Mouse (Mus musculus) granulocyte monocyte progenitor cell, adult 5-6 weeks (primary cell): ENCODE results near the gene Tomm40. TPM values are rescaled to one million over a fixed set of nuclear protein-coding genes. Genes with fewer than 3 reads are reported as not detected.

Source experiments
- ATAC-seq: replicated peaks from 2 replicates; pipeline ENCODE4 v1.8.0; 2016; ENCODE audit warnings: mild to moderate bottlenecking, moderate TSS enrichment, inconsistent platforms; ENCODE audit not compliant: poor library complexity, severe bottlenecking
- total RNA-seq, 2 experiments: library from RNA; stranded (forward) in 1 of 2; stranded (reverse) in 1 of 2; fragments of 200-712, 200-1000 nt in 1 of 2; fragments of >200 nt in 1 of 2; fragmentation: Nextera tagmentation in 1 of 2; gene quantifications; 2 replicates each; pipeline ENCODE4 v1.2.3; 2014 to 2017

The Tomm40 gene
- total RNA-seq, 2 experiments from 2014 or later: 47.0 to 70.2 TPM

DNA sequence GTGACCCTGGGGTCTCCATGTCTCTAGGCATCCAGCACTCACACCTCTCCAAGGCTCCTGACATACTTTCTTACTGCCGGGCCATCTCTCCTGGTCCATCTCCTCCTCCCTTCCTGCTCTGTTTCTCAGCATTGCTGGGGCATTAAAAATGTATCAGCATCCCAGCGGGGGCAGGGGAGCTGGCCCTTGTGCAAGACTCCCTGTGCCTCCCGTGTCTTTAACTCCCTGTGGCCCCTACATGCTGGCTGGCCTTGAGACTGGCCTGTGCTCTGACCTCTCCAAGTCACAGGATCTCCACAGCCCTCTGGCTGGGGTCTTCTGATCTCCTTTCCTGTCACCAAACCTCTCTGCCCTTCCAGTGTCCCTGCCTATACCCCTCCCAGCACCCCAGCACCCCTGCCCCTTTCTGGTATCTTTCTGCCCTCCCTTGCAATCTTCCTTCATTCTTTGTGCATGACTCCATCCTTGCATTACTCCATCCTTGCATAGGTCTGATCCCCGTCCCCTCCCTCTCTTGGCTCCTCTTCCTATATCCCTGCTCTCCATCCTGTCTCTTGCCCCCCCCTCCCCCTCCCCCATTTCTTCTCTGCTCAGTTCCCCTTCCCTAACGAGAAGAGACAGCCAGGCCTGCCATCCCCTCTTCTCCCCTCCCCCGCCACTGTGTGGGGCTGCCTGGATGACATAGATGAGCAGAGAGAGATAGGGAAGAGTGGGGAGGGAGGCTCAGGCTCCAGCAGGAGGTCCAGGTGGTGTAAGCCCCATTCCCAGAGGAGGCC lies 31.4 kb upstream of the Tomm40 start:
- no peak for ATAC-seq

DNA sequence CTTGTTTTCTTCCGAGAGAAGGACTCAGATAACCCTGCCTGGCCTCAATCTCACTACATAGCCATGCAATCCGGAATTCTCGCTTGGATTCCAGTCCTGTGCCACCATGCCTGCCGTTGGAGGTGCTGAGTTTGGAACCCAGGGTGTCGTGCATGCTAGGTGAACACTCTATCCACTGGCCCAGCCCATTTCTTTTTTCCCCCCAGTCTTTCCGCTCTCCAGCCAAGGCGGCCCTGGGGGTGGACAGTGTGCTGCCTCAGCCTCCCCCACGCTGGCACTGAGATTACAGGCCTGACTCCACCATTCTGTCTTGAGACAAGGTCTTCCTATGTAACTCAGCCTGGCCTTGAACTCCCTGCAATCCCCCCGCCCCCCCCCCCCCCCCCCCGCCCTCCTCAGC lies 30.7 kb upstream of the Tomm40 start:
- ATAC-seq: no peak

DNA sequence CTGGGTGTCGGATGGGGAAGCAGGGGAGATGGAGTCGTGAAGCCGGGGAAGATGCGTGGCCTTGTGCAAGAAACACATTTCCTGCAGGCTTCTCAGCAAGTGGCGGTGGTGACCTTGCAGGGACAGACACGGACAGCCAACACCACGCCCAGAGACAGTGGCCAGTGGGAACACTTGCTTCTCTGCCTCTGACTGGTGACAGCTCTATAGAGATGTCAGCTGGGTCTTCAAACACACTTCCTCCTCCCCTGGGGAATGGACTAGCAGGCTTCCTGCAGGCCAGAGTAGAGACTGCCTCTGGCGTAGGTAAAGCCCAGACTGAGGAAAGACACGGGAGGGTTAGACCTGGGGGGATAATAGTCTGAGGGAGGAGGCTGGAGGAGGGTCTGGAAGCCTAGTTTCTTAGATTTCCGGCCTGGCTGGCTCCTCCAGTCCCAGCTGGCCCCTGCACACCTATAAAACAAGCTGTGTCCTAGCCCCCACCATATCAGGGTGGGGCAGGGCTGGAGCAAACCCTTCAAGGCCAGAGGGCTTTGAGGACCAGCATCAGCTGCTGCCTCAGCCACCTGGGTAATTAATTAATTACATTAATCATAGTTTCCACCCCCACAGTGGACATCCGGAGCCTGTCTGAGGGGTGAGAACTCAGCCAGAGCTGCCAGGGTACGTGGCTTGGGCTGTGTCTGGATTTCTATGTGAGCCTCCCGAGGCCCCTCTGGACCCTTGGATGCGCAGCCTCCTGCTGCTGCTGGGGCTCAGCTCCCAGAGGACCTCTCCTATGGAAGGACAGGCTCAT lies 29.6 kb upstream of the Tomm40 start:
- ATAC-seq: peak; percentile 71

DNA sequence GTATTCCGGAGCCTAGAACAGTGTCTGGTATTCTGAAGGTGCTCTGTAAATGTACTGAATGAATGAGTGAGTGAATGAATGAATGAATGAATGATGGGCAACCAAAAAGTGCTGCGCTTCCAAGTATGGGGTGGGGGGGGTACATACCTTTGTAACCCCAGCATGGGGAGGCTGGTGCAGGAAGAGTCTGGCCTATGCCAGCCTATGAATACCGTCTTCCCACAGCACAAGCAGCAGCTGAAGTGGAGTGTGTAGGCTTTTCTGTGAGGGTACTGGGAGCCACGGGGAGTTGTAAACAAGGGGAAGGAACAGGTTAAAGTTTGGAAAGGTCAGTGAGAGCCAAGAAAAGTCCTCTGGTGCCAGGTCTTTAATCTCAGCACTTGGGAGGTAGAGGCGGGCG lies 28.6 kb upstream of the Tomm40 start:
- ATAC-seq: no peak

DNA sequence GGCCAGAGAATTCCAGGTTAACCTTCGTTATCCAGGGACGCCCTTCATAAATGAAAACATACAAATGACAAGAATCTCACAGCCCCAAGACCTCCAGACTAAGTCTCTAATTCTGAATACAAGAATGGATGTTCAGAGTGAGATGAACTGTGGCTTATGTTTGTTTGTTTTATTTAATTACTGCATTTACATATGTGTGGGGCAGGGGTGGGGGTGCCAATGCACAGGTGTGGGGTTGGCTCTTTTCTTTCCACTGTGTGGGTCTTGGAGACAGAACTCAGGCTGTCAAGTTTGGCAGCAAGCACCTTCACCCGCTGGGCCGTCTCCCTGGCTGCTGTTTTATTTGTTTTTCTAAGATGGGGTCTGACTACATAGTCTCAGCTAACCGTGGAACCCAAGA lies 27.2 kb upstream of the Tomm40 start:
- no peak for ATAC-seq

DNA sequence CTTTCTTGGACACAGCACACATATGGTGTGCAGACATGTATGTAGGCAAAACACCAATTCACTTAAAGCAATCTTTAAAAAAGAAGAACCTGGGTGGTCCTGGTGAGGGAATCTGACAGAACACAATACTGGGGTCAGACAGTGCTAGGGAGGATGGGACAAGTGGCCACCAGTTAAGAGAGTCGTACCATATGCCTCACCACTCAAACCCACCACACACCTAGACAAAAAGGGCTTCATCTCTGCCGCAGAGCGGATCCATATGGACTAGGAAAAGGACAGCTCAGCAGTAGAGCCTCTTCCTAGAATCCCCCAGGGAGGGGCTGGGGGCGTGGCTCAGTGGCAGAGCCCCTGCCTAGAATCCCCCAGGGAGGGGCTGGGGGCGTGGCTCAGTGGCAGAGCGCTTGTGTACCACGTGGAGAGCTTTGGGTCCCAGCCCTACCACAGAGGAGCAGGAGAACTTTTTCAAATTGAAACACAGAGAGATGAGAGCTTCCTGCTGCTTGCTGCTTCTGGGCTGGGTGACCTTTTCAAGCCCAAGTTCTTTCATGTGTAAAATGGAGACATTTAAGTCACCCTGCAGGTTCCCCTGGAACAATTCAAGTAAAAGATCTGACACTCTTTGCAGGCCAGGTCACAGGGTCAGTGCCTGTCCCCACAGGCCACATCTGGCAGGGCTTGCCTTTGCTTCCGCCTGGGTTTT lies 26.2 kb upstream of the Tomm40 start:
- ATAC-seq: no peak

DNA sequence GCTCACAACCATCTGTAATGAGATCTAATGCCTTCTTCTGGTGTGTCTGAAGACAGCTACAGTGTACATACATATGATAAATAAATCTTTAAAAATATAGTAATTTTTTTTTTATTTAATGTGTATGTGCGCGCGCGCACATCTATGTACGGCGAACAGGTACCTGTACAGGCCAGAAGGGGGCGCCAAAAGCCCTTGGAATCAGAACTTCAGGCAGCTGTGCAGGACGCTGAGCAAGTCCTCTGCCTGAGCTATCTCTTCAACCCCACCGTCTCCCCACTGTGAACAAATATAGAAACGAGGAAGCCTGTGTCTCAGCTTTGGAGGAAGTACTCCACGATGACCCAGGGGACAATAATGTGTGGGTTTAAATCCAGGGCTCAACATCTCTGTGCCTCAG lies 25.0 kb upstream of the Tomm40 start:
- ATAC-seq: 0 out of 2 replicates have a peak, but pooled peaks have one; percentile 23

DNA sequence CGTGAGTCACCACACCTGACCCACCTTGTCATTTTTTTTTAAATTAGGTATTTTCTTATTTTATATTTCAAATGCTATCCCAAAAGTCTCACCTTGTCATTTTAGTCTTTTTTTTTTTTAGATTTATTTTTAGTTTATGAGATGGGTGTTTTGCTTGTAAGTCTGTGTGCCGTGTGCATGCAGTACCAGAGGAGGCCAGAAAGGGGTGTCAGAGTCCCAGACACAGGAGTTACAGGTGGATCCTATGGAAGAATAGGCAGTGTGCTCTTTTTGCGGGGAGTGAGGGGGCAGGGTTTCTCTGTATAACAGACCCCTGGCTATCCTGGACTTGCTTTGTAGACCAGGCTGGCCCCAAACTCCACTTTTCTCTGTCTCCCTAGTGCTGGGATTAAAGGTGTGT lies 23.5 kb upstream of the Tomm40 start:
- ATAC-seq: no peak

DNA sequence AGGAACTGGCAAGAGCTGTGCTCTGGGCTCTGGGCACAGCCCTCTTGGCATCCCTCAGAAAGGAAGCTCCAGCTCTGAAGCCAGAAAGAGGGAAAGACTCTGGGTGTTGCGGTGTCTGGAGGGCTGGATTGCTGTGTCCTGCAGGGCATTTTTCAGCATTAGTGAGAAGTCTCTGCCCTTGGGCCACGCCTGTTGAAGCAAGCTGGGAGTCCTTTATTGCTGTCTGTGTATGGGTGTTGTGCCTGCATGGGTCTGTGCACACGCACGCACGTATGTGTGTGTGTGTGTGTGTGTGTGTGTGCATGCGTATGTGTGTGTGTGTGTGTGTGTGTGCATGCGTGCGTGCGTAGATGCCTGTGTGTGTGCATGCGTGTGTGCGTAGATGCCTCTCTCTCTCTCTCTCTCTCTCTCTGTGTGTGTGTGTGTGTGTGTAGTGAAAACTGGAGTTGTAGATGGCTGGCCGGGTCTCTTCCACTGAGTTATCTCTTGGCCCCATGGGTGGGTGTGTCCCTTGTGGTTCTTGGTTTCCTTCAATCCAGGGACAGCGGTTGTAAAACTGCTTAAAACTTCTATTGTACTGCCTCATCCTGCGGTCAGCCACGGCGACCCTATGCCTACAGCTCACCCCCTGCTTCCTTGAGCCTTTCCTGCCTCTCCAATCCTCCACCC lies 21.3 kb upstream of the Tomm40 start:
- ATAC-seq: peak; percentile 77

DNA sequence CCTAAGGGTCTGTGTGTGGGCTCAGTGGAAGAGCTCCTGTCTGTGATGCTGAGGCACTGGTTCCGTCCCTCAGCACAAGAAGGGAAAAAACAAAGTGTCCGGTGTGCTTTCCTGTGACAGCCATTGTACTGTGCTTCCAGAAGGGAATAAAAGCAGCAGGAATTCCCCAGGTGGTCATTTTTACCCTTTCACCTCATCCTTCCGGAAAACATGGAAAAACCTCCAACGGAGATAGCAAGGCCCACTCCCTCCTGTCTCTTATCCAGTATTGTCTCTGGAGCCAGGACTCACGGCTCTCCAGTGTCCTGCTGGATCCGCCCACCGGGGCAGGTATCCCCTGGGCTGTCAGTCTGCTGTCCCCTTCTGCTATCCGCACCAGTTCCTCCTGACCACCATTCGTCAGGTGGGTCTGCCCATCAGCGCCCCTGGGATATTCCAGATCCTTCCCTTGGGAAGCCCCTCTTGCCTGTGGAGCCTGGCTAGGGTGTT lies 19.0 kb upstream of the Tomm40 start:
- no peak for ATAC-seq

DNA sequence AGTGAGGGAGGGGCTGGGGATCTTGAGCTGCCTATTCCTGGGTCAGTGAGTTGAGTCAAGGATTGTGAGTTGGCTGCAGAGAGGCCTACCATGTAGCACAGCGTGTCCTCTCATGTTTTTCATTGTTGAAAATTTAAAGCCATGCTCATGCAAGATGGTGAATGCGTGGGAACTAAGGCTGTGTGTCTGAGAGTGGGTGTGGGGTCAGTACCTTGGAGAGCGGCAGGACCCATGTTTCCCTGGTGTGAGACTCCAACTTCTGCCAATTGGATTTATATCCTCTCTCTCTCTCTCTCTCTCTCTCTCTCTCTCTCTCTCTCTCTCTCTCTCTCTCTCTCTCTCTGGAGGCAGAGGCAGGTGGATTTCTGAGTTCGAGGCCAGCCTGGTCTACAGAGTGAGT lies 11.3 kb upstream of the Tomm40 start:
- peak; percentile 57; the same call in 1 of the 2 replicates for ATAC-seq

DNA sequence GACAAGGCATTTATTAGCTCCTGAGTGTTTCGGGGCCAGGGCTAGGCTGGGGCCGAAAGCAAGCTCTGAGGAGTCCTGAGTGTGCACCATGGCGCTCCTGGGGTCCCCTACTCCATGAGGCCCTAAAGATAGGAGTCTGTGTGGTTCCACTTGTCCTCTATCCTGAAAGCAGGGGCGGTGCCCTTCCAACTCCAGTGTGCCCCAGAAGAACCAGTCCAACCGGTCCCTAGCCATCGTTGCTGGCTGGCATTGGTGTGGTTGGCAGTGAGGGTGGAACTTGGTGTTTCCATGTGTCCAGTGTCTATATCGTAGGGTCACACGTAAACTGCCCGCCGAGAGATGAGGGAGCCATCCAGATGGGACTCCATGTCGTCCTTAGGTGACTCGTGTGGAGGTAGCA lies 8.9 kb upstream of the Tomm40 start:
- no peak for ATAC-seq

DNA sequence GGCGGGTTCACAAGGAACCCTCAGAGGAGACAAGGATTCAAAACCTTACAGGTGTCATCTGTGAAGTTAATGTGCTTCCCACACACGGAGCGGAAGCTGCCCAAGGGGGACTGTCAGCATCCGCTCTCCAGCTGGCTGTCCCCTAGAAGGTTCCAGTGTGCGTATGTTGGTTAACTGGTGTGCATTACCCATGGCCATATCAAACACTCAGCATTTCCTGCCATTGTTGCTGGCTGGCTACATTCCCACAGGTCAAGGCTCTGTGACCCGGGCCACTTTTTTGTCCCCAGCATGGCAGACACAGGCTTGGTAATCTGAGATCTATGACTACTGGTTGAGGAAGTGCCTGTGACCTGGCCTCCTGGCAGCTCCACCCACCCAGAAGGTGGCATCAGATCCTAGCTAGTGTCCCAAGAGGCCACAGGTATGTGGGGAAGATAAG lies 7.5 kb upstream of the Tomm40 start:
- ATAC-seq: no peak

DNA sequence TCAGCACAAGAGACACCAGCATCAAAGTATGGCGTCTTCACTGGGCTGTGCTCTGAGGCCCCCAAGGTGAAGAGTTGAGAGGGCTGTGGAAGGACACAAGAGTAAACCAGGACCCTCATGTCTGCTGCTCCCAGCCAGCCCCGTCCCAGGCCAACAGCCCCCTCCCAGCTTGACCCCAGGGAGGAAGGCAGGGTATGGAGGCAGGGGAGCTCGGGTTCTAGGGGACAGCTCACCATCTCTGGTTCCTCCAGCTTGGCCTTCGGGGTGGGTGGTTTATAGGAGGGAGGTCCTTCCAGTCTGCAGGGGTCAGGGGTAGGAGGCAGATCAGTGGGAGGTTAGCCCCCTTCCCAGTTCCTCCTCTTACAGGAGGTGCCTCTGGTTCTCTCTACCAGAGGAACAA lies 4.0 kb upstream of the Tomm40 start:
- no peak for ATAC-seq

DNA sequence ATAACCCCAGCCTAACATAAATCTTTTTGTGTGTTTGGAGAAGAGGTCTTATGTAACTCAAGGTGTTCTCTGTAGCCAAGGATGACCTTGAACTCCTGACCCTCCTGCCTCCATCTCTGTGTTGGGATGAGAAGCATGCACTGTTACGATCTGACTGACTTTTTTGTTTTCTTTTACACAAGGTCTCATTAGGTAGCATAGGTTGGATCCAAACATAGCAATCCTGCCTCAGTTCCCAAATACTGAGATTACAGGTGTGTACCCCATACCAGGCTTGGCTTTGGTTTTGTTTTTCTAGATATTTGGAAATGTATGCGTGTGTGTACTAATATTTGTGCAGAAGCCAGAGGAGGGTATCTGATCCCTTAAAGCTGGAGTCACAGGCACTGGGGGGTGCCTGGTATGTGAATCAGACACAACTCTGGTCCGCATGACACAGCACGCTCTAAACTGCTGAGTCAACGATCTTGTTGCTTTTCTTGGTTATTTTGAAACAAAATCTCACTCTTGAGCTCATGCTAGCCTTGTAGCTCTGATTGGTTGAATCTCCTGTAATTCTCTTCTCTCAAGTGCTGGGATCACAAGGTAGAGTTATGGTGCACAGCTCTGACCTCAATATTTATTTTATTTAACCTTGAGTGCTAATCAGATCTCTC lies 3.2 kb upstream of the Tomm40 start:
- ATAC-seq: no peak

DNA sequence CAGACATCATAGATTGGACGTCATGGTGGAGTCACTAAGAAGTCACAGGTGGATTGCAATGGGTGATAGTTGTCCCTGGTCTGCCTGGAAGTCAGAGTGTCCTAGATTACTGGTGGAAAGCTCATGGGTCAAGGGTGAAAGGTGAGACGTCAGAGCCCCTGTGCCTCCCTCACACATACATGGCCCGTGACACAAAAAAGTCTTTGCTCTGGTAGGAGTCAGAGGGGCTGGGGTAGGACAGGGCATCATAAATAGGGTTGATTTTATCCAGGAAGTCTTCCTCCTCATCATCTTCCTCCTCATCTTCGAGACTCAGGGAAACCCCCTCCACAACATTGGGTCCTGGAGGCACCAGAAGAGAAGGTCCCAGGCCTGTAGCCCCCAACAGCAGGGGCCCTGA lies 2.1 kb upstream of the Tomm40 start:
- no peak for ATAC-seq

DNA sequence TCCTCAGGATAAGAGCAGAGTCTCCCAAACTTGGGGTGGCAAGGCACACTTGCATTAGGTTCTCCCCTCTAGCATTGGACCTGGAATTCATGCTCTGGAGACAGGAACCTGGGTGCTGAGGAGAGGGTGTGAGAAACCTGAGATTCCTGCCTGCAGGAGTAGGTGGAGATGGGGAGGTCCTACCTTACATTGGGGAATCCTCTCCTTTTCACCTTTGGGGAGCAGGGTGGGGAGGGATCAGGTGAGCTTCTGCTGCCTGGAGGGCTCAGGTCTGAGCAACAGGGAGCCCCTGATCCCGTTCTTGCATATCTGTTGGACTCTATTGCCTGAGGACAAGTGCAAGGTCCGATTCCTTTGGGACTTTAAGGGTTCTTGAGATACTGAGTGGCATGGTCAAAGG lies 1.6 kb upstream of the Tomm40 start:
- no peak for ATAC-seq

DNA sequence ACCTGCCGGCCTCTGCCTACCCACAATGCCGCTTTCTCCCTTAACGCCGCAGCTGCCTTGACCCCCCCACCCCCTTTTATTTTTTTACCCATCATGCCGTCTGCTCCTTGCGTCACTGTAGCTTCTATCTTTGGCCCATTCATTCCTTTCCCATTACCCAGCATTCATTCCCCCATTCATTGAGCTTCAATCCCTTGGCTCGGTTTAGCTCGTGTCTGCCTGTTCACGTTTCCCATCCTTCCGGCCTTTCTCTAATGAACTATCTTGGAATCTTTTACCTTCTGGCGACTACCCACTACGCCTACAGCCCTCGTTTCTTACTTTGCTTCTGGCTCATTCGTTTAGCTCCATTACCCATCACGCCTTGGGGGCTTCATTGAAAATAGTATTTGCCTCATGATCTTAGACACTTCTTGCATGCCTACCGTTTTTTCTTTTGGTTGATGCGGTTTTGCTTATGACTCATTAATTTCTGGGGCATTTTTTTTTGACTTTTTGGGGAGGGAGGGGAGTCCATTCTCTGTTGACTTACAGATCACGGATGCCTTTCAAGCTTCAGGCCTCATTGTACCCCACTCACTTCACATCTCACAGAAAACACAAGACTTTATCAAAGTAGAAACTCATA lies 931 bp upstream of the Tomm40 start:
- no peak for ATAC-seq

DNA sequence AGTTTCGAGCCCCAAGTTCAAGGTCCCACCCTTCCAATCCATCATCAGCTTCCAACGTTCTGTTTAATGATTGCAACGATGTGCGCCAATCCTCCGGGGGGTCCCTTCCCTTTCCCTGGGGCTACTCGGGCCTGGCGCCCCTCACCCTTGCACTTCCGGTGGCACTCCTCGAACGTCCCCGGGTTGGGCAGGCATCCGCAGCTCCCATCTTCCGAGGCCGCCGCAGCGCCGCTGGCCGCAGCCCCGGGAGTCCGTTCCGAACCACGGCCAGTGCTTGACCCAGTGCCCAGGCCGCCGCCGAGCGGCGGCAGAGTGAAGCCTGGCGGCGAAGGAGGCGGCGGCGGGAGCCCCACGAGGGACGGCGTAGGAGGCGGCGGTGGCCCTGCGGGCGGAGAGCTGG lies 402 bp downstream of the Tomm40 start:
- ATAC-seq: no peak
